8 mouse cellular contexts compared by ENCODE assay signal in the genomic region with DNA sequence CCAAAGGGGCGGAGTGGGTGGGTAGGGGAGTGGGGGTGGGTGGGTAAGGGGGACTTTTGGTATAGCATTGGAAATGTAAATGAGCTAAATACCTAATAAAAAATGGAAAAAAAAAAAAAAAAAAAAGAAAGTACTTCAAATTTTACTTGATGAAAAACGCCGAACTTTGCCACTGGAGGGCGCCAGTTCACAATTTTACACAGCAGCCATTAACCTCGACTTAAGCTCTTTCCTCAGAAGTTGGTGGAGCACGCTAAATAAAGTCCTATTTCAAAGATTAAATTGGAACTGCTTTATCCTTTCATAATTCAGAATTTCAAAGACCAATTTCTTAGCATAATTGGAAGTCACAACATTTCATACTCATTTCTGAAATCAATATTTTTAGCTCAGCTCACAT.
DNase-seq lines count a peak whose midpoint lies in the region; ATAC-seq and TF ChIP-seq lines count a peak whose summit lies in the region.
"Not testable (repeated sequence)": the region's sequence is repeated elsewhere in the genome, so short reads cannot be mapped to it uniquely, and the experiment has no call there.

No protein-coding gene starts in this region.

- TF ChIP-seq CTCF in forebrain, postnatal 0 days (IDR thresholded peaks at IDR 0.05; ENCODE audit: low read depth): peak; percentile 68
- peak; percentile 76 for TF ChIP-seq CTCF in midbrain, postnatal 0 days (IDR thresholded peaks at IDR 0.05)

- H3K4me3 ChIP-seq in forebrain, postnatal 0 days (ENCODE audit: low read depth, low read length); limb, embryonic 10.5 days; midbrain, postnatal 0 days (ENCODE audit: low read depth, low read length): not testable (repeated sequence)

- H3K9me3 ChIP-seq in forebrain, postnatal 0 days (ENCODE audit: low read length); limb, embryonic 10.5 days (replicated peaks); midbrain, postnatal 0 days (ENCODE audit: low read length): not testable (repeated sequence)

- not testable (repeated sequence) for H3K9ac ChIP-seq in forebrain, postnatal 0 days; midbrain, postnatal 0 days (replicated peaks; ENCODE audit: low read length, poor library complexity, severe bottlenecking)

- 1% methylated on average over 5 of the region's 6 CpGs for WGBS in forebrain, postnatal 0 days
- 5% methylated on average over 5 of the region's 6 CpGs for WGBS in large intestine, adult 2 months
- WGBS in limb, embryonic 10.5 days: 14% methylated on average over 5 of the region's 6 CpGs
- WGBS in midbrain, postnatal 0 days: 1% methylated on average over 5 of the region's 6 CpGs

- H3K27ac ChIP-seq in forebrain, postnatal 0 days (ENCODE audit: low read depth, low read length); limb, embryonic 10.5 days; midbrain, postnatal 0 days (ENCODE audit: low read depth, low read length): not testable (repeated sequence)

- not testable (repeated sequence) for H3K4me2 ChIP-seq in forebrain, postnatal 0 days (ENCODE audit: low read depth); midbrain, postnatal 0 days (ENCODE audit: low read depth, low read length, poor library complexity, severe bottlenecking)

- not testable (repeated sequence) for ATAC-seq in forebrain, postnatal 0 days; midbrain, postnatal 0 days (ENCODE audit: low FRiP score)

- peak; percentile 18 for DNase-seq in WW6 (ENCODE audit: low read depth, low spot score)
- peak; percentile 6 for DNase-seq in cerebellum, adult 9-10 months
- DNase-seq in forebrain, postnatal 0 days: peak; percentile 89
- DNase-seq in heart, postnatal 14 days: peak; percentile 44 to 61
- DNase-seq in large intestine, adult 2 months (ENCODE audit: low read depth, low spot score): peak; percentile 29
- DNase-seq in limb, embryonic 10.5 days (ENCODE audit: low spot score): peak; percentile 73
- DNase-seq in midbrain, postnatal 0 days (ENCODE audit: low spot score): peak; percentile 86
- DNase-seq in testis, postnatal 10 days (ENCODE audit: low spot score): peak; percentile 80

- intact Hi-C loops in heart, postnatal 14 days (cut with DNase I): loop anchor here (10.0 kb wide), 2 partner anchors 514 to 1554 kb away; no protein-coding TSS in a partner anchor

- not testable (repeated sequence) for H3K36me3 ChIP-seq in forebrain, postnatal 0 days (ENCODE audit: insufficient read depth); limb, embryonic 10.5 days; midbrain, postnatal 0 days (ENCODE audit: insufficient read depth, low read length)

- not testable (repeated sequence) for H3K27me3 ChIP-seq in forebrain, postnatal 0 days (ENCODE audit: insufficient read depth, low read length); limb, embryonic 10.5 days (ENCODE audit: low read depth, poor library complexity, severe bottlenecking); midbrain, postnatal 0 days (ENCODE audit: insufficient read depth, low read length)

- not testable (repeated sequence) for H3K4me1 ChIP-seq in forebrain, postnatal 0 days (ENCODE audit: insufficient read depth); limb, embryonic 10.5 days; midbrain, postnatal 0 days (ENCODE audit: insufficient read depth, low read length)

Comparison
In these comparisons a context has a peak if more than half of its experiments do, and no peak if none do; other contexts are left out.
1. DNase-seq: peak in every context shown above with its lines; median percentile 89 in forebrain, postnatal 0 days; 86 in midbrain, postnatal 0 days; 80 in testis, postnatal 10 days; 73 in limb, embryonic 10.5 days; 52 in heart, postnatal 14 days; 29 in large intestine, adult 2 months; 18 in WW6; 6 in cerebellum, adult 9-10 months.